Mouse (Mus musculus): ENCODE measurements around the gene Pdlim5. TPM values are rescaled to one million over a fixed set of nuclear protein-coding genes. Genes with fewer than 3 reads are reported as not detected.
"Not testable (repeated sequence)": the region's sequence is repeated elsewhere in the genome, so short reads cannot be mapped to it uniquely, and the experiment has no call there.

Pdlim5 gene
- polyA plus RNA-seq, 1 experiment: 1.1 TPM

GRCm38 (mm10) chr3:142209057-142209456, 186.4 kb downstream of the Pdlim5 start:
- TF ChIP-seq GATA1 (IDR thresholded peaks at IDR 0.05; ENCODE audit: low read length): no peak
- TF ChIP-seq TAL1 (IDR thresholded peaks at IDR 0.05; ENCODE audit: low read length): no peak
- H3K27me3 ChIP-seq (ENCODE audit: control insufficient read depth): no peaks in the 10 kb centered on the region

DNA sequence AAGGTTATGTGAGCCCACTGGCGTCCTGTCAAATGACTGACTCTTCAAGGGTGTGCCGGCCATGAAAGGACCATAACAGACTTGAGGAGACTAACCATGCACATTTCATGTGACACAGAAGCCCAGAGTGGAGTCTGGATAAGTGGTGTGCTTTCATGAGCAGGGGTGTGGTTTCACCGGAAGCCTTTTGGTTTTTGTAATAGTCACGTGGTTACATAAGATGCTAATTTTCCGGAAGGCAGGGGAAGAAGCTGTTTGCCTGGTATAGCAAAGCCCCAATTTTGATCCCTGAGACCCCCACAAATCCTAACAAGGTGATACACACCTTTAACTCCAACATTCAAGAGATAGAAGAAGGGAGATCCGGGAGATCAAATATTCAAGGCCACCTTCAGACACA, 188.0 kb downstream of the Pdlim5 start:
- TF ChIP-seq GATA1 (IDR thresholded peaks at IDR 0.05; ENCODE audit: low read length) (no peak), TAL1 (IDR thresholded peaks at IDR 0.05; ENCODE audit: low read length) (no peak)

More at GRCm38 (mm10) chr3:142209057-142209456, 186.4 kb downstream of the Pdlim5 start:
- Histone ChIP-seq H3K36me3 (ENCODE audit: control insufficient read depth) (no peaks in the 10 kb centered on the region), H3K9me3 (ENCODE audit: control insufficient read depth, low read length) (no peaks in the 10 kb centered on the region; the same call in 1 of the 2 replicates), H3K4me1 (ENCODE audit: control insufficient read depth) (no peaks in the 10 kb centered on the region), H3K4me3 (replicated peaks) (no peak overlapping the region)

DNA sequence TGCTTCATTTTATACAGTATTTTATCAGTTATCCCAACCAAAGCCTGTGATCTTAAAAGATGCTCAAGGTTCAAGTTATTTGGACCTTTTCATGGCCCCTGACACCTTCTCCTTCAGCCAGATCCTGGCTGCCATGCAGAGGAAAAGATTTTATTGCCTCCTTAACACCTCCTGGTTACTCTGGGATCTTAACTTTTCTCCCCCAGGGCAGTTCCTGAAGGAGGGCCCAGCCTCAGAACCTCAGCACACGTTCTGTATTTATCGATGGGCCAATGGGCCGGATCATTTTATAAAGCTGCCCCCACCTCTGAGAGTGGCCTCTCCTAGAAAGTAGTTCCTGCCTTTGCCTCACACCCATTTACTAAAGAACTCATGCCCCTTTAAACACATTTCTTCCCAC, 189.2 kb downstream of the Pdlim5 start:
- Histone ChIP-seq H3K4me3 (replicated peaks) (no peak overlapping the region), H3K9me3 (ENCODE audit: control insufficient read depth, low read length) (no peaks in the 10 kb centered on the region; the same call in 1 of the 2 replicates), H3K36me3 (ENCODE audit: control insufficient read depth) (no peaks in the 10 kb centered on the region), H3K4me1 (ENCODE audit: control insufficient read depth) (no peaks in the 10 kb centered on the region), H3K27me3 (ENCODE audit: control insufficient read depth) (no peaks in the 10 kb centered on the region)
- TF ChIP-seq GATA1 (IDR thresholded peaks at IDR 0.05; ENCODE audit: low read length) (no peak), TAL1 (IDR thresholded peaks at IDR 0.05; ENCODE audit: low read length) (no peak)

More for the DNA sequence above, 188.0 kb downstream of the Pdlim5 start:
- no peaks in the 10 kb centered on the region; the same call in 1 of the 2 replicates for H3K9me3 ChIP-seq (ENCODE audit: control insufficient read depth, low read length)
- no peak overlapping the region for H3K4me3 ChIP-seq (replicated peaks)
- H3K4me1 ChIP-seq (ENCODE audit: control insufficient read depth): no peaks in the 10 kb centered on the region
- H3K36me3 ChIP-seq (ENCODE audit: control insufficient read depth): no peaks in the 10 kb centered on the region
- no peaks in the 10 kb centered on the region for H3K27me3 ChIP-seq (ENCODE audit: control insufficient read depth)

- H3K4me3 ChIP-seq (replicated peaks): no peak overlapping the region
These were observed 199.4 kb downstream of the Pdlim5 start for GRCm38 (mm10) chr3:142196142-142196541.

DNA sequence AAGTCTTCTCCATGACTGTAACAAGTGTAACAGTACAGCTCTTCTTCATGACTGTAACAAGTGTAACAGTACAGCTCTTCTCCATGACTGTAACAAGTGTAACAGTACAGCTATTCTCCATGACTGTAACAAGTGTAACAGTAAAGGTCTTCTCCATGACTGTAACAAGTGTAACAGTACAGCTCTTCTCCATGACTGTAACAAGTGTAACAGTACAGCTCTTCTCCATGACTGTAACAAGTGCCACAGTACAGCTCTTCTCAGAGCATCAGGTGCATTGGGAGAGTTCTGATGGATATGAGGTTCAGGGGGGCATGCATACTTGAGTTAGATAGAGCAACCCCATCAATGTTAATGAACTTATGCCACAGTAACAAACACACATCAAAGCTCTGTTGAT, 203.9 kb downstream of the Pdlim5 start:
- not testable (repeated sequence) for H3K36me3 ChIP-seq (ENCODE audit: control insufficient read depth); H3K4me1 ChIP-seq (ENCODE audit: control insufficient read depth); H3K27me3 ChIP-seq (ENCODE audit: control insufficient read depth); H3K4me3 ChIP-seq (replicated peaks); H3K9me3 ChIP-seq (ENCODE audit: control insufficient read depth, low read length)

More at GRCm38 (mm10) chr3:142196142-142196541, 199.4 kb downstream of the Pdlim5 start:
- no peak for TF ChIP-seq TAL1 (IDR thresholded peaks at IDR 0.05; ENCODE audit: low read length)
- TF ChIP-seq GATA1 (IDR thresholded peaks at IDR 0.05; ENCODE audit: low read length): no peak
- Histone ChIP-seq H3K27me3 (ENCODE audit: control insufficient read depth) (no peaks in the 10 kb centered on the region), H3K36me3 (ENCODE audit: control insufficient read depth) (no peaks in the 10 kb centered on the region), H3K4me1 (ENCODE audit: control insufficient read depth) (no peaks in the 10 kb centered on the region), H3K9me3 (ENCODE audit: control insufficient read depth, low read length) (peaks cover 20% of the 10 kb centered on the region)

Other genes starting within 250 kb of the Pdlim5 start
- gene Bmpr1b, start 226.3 kb downstream of the Pdlim5 start, polyA plus RNA-seq (2012): not detected in 2 replicates
- gene Gbp5, start 98.3 kb upstream of the Pdlim5 start, polyA plus RNA-seq (2012): not detected in 2 replicates
- 0.04 TPM in 2 replicates for gene Gbp7, start 134.6 kb upstream of the Pdlim5 start, polyA plus RNA-seq (2012)
- gene Gbp3, start 164.3 kb upstream of the Pdlim5 start, polyA plus RNA-seq (2012): not detected in 2 replicates
- gene Gbp2b, start 199.2 kb upstream of the Pdlim5 start, polyA plus RNA-seq (2012): not detected in 2 replicates
- not detected in 2 replicates for gene Gbp2, start 224.9 kb upstream of the Pdlim5 start, polyA plus RNA-seq (2012)

Measured in erythroblast, embryonic 14.5 days (primary cell).